Mouse (Mus musculus) bone marrow macrophage, adult 2 months (primary cell): ENCODE data around the gene Slc8b1.

Experiments used
- CTCF ChIP-seq: IDR thresholded peaks from 2 replicates; pipeline ENCODE4 v1.5.1; 2012; ENCODE audit warnings: low read depth, mild to moderate bottlenecking, low read length, moderate library complexity
- POLR2A ChIP-seq: IDR thresholded peaks from 2 replicates; pipeline ENCODE4 v1.6.1; 2012; ENCODE audit warnings: mild to moderate bottlenecking, low read depth, low read length, borderline replicate concordance

- TF ChIP-seq CTCF (no peak), POLR2A (no peak)
Measured at GRCm38 (mm10) chr5:120527296-120527964, 16.5 kb downstream of the Slc8b1 start.
